Mouse (Mus musculus): Measurements from ENCODE around the gene Brms1. TPM values are rescaled to one million over a fixed set of nuclear protein-coding genes. Genes with fewer than 3 reads are reported as not detected.

Brms1 gene
- total and polyA plus RNA-seq, 3 experiments, result 22.8 to 50.9 (median 36.3) TPM

- Histone ChIP-seq H3K27ac (ENCODE audit: insufficient read depth, low read depth) (no peak overlapping the region), H3K36me3 (replicated peaks in 1 of 2; ENCODE audit: control insufficient read depth in 1 of 2, insufficient read depth in 1 of 2, low read length in 1 of 2) (no peaks in the 10 kb centered on the region), H3K9ac (ENCODE audit: insufficient read depth, low read depth) (no peak overlapping the region), H3K4me2 (ENCODE audit: insufficient read depth, low read depth, poor library complexity, severe bottlenecking) (no peak overlapping the region), H3K27me3 (replicated peaks) (peaks cover 85% of the 10 kb centered on the region), H3K9me3 (replicated peaks; ENCODE audit: low read length) (no peaks in the 10 kb centered on the region), H3K4me3 (replicated peaks in 1 of 3; ENCODE audit: low read depth in 2 of 3, low read length in 2 of 3, poor library complexity in 1 of 3) (no peak overlapping the region), H3K4me1 (ENCODE audit: control insufficient read depth in 1 of 2, insufficient read depth in 2 of 2) (peaks cover 0 to 7% of the 10 kb centered on the region in 2 experiments; a peak in 3 of 4 replicates), H3K79me2 (replicated peaks; ENCODE audit: control insufficient read depth, extremely low read depth, insufficient read depth, poor library complexity, severe bottlenecking) (no peaks in the 10 kb centered on the region)
- in situ Hi-C loops (cut with MboI; ENCODE audit: low pct_ligation_motif_present, low pct_unique_long_range_greater_than_20kb, low sequenced_read_pairs), result no loop called here
- TF ChIP-seq GABPA (IDR thresholded peaks at IDR 0.05; ENCODE audit: insufficient replicate concordance, low read depth, low read length) (no peak), MXI1 (IDR thresholded peaks at IDR 0.05; ENCODE audit: low read depth, low read length) (no peak), TBP (conservative IDR thresholded peaks at IDR 0.05; ENCODE audit: low read depth, low read length) (no peak), ELF1 (IDR thresholded peaks at IDR 0.05; ENCODE audit: low read depth, low read length) (no peak), RAD21 (IDR thresholded peaks at IDR 0.05; ENCODE audit: low read depth, low read length) (no peak), ZMIZ1 (IDR thresholded peaks at IDR 0.05; ENCODE audit: low read depth, low read length) (no peak), CTCF (conservative IDR thresholded peaks at IDR 0.05 in 1 of 2, IDR thresholded peaks at IDR 0.05 in 1 of 2; ENCODE audit: low read depth in 2 of 2, low read length in 2 of 2) (no peak), USF1 (IDR thresholded peaks at IDR 0.05; ENCODE audit: low read depth, low read length) (no peak), SMC3 (IDR thresholded peaks at IDR 0.05; ENCODE audit: low read depth, low read length) (no peak), ZC3H11A (IDR thresholded peaks at IDR 0.05; ENCODE audit: low read depth, low read length) (no peak), ZNF384 (IDR thresholded peaks at IDR 0.05; ENCODE audit: low read depth, low read length) (no peak)
- dilution Hi-C loops (cut with MboI; ENCODE audit: extremely low pct_ligation_motif_present, extremely low pct_unique_long_range_greater_than_20kb, low sequenced_read_pairs), result no loop called here
- DNase-seq (ENCODE audit: extremely low read depth), result no peak
Observed at GRCm38 (mm10) chr19:5067040-5067799, 26.1 kb downstream of the Brms1 start.

- Histone ChIP-seq H3K4me3 (replicated peaks in 1 of 3; ENCODE audit: low read depth in 2 of 3, low read length in 2 of 3, poor library complexity in 1 of 3) (no peak within 1 kb of the TSS), H3K27ac (ENCODE audit: insufficient read depth, low read depth) (no peak within 1 kb of the TSS), H3K9me3 (replicated peaks; ENCODE audit: low read length) (no peaks in the 10 kb centered on the region), H3K79me2 (replicated peaks; ENCODE audit: control insufficient read depth, extremely low read depth, insufficient read depth, poor library complexity, severe bottlenecking) (no peaks in the 10 kb centered on the region), H3K27me3 (replicated peaks) (peaks cover 81% of the 10 kb centered on the region), H3K4me1 (ENCODE audit: control insufficient read depth in 1 of 2, insufficient read depth in 2 of 2) (peaks cover 3 to 15% of the 10 kb centered on the region in 2 experiments; a peak in 3 of 4 replicates), H3K9ac (ENCODE audit: insufficient read depth, low read depth) (no peak within 1 kb of the TSS), H3K4me2 (ENCODE audit: insufficient read depth, low read depth, poor library complexity, severe bottlenecking) (no peak within 1 kb of the TSS), H3K36me3 (replicated peaks in 1 of 2; ENCODE audit: control insufficient read depth in 1 of 2, insufficient read depth in 1 of 2, low read length in 1 of 2) (no peaks in the 10 kb centered on the region)
- in situ Hi-C loops (cut with MboI; ENCODE audit: low pct_ligation_motif_present, low pct_unique_long_range_greater_than_20kb, low sequenced_read_pairs) (no loop called here), dilution Hi-C loops (cut with MboI; ENCODE audit: extremely low pct_ligation_motif_present, extremely low pct_unique_long_range_greater_than_20kb, low sequenced_read_pairs) (no loop called here)
- no peak for DNase-seq (ENCODE audit: extremely low read depth)
- TF ChIP-seq ELF1 (IDR thresholded peaks at IDR 0.05; ENCODE audit: low read depth, low read length), result no peak
- TF ChIP-seq ZMIZ1 (IDR thresholded peaks at IDR 0.05; ENCODE audit: low read depth, low read length), result no peak
- no peak for TF ChIP-seq TBP (conservative IDR thresholded peaks at IDR 0.05; ENCODE audit: low read depth, low read length)
- no peak for TF ChIP-seq RCOR1 (conservative IDR thresholded peaks at IDR 0.05; ENCODE audit: low read depth, low read length)
- no peak for TF ChIP-seq TCF12 (IDR thresholded peaks at IDR 0.05; ENCODE audit: low read depth, low read length)
- TF ChIP-seq JUN (IDR thresholded peaks at IDR 0.05; ENCODE audit: insufficient read depth, low read depth, low read length), result no peak
- TF ChIP-seq POLR2A (IDR thresholded peaks at IDR 0.05; ENCODE audit: low read depth, low read length), result no peak
- TF ChIP-seq USF2 (conservative IDR thresholded peaks at IDR 0.05; ENCODE audit: low read depth, low read length), result no peak
- TF ChIP-seq MYC (IDR thresholded peaks at IDR 0.05; ENCODE audit: low read depth, low read length), result no peak
- TF ChIP-seq PAX5 (IDR thresholded peaks at IDR 0.05; ENCODE audit: low read length), result no peak
- no peak for TF ChIP-seq ZC3H11A (IDR thresholded peaks at IDR 0.05; ENCODE audit: low read depth, low read length)
- TF ChIP-seq USF1 (IDR thresholded peaks at IDR 0.05; ENCODE audit: low read depth, low read length), result no peak
- TF ChIP-seq CHD1 (IDR thresholded peaks at IDR 0.05; ENCODE audit: low read depth, low read length), result no peak
- TF ChIP-seq NELFE (IDR thresholded peaks at IDR 0.05; ENCODE audit: low read depth, low read length), result no peak
- TF ChIP-seq IRF4 (IDR thresholded peaks at IDR 0.05; ENCODE audit: low read depth, low read length), result no peak
- no peak for TF ChIP-seq KAT2A (IDR thresholded peaks at IDR 0.05; ENCODE audit: insufficient replicate concordance, low read length)
Observed at GRCm38 (mm10) chr19:5067867-5068569, 26.9 kb downstream of the Brms1 start, which contains the start of gene Cd248. TSS of gene Cd248 (plus strand) at chr19:5068078.

Measured in CH12.LX (cell line).